12 mouse cellular contexts compared by ENCODE assay signal in the genomic region with DNA sequence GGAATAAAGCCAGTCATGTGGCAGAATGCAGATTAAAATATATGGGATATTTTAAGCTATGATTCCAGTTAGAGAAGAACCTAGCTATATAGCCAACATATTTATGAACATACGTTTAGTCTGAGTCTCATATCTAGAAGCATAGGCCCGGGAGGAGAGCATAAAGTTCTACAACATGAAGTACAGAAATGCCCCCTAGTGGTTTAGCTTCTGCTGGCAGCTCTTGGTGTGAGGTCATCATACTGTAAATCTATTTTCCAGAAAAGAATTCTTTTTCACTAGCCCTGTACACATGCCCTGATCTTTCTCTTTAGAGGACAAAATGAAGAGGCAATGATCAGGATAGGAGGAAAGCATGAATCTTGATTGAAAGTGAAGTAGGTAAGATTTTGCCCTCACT. TPM values are rescaled to one million over a fixed set of nuclear protein-coding genes. Genes with fewer than 3 reads are reported as not detected.
DNase-seq lines count a peak whose midpoint lies in the region; ATAC-seq lines count a peak whose summit lies in the region.
"Had no signal": no experiment of that assay in that cellular context is flagged by ENCODE, and none has a peak within 500 bp of the region (broad histone marks: within the 10 kb centered on the region; RNA-seq: fewer than 3 reads in every experiment).

No protein-coding gene starts in this region.

- no peak overlapping the region for H3K4me2 ChIP-seq in heart, embryonic 11.5 days
- H3K4me2 ChIP-seq: midbrain, embryonic 12.5 days had no signal

- 47% methylated on average over 2 of the region's 2 CpGs for WGBS in heart, embryonic 11.5 days (ENCODE audit: insufficient replicate concordance)

- no peaks in the 10 kb centered on the region for H3K27me3 ChIP-seq in heart, embryonic 11.5 days (ENCODE audit: control insufficient read depth, insufficient read depth, low read length)
- H3K27me3 ChIP-seq in splenic B cell, adult 2 months (ENCODE audit: control insufficient read depth, insufficient read depth, low read length, poor library complexity, severe bottlenecking), result no peaks in the 10 kb centered on the region
- H3K27me3 ChIP-seq: midbrain, embryonic 12.5 days had no signal

- no peak overlapping the region for H3K4me3 ChIP-seq in heart, embryonic 11.5 days (ENCODE audit: low read depth, low read length)
- H3K4me3 ChIP-seq: midbrain, embryonic 12.5 days had no signal

- no peaks in the 10 kb centered on the region for H3K9me3 ChIP-seq in heart, embryonic 11.5 days (replicated peaks; ENCODE audit: control insufficient read depth, low read length)
- H3K9me3 ChIP-seq: midbrain, embryonic 12.5 days had no signal

- H3K36me3 ChIP-seq in heart, embryonic 11.5 days (ENCODE audit: control insufficient read depth, insufficient read depth, low read length), result no peaks in the 10 kb centered on the region
- H3K36me3 ChIP-seq in splenic B cell, adult 2 months (ENCODE audit: control insufficient read depth, insufficient read depth, low read length, poor library complexity, severe bottlenecking), result no peaks in the 10 kb centered on the region
- H3K36me3 ChIP-seq: midbrain, embryonic 12.5 days had no signal

- no peak overlapping the region for H3K9ac ChIP-seq in heart, embryonic 11.5 days (ENCODE audit: low read depth, low read length)
- H3K9ac ChIP-seq: midbrain, embryonic 12.5 days had no signal

- no peak for ATAC-seq in heart, embryonic 11.5 days (replicated peaks; ENCODE audit: insufficient number of reproducible peaks, low FRiP score, low TSS enrichment)
- ATAC-seq in common myeloid progenitor, adult 5-6 weeks (replicated peaks; ENCODE audit: low read depth, poor library complexity, severe bottlenecking), result peak; percentile 88

- no peak overlapping the region for H3K27ac ChIP-seq in heart, embryonic 11.5 days (ENCODE audit: low read depth, low read length)
- H3K27ac ChIP-seq: midbrain, embryonic 12.5 days had no signal

- peak; percentile 11 for DNase-seq in heart, postnatal 4 days
- peak; percentile 0 for DNase-seq in retina, adult 2 months (ENCODE audit: low read depth, low spot score)
- no peak for DNase-seq in retina, postnatal 1 day
- DNase-seq in splenic B cell, adult 2 months (ENCODE audit: low read depth, low spot score), result peak; percentile 77
- no peak for DNase-seq in left cerebral cortex, postnatal 25 days (ENCODE audit: low spot score in 2 of 2)
- DNase-seq in ovary, postnatal 36 days (ENCODE audit: low spot score), result no peak
- DNase-seq: cerebellum, postnatal 14 days had no signal

- H3K4me1 ChIP-seq in heart, embryonic 11.5 days (ENCODE audit: control insufficient read depth, insufficient read depth, low read length), result no peaks in the 10 kb centered on the region
- H3K4me1 ChIP-seq: midbrain, embryonic 12.5 days had no signal

- intact Hi-C loops in left cerebral cortex, postnatal 25 days (cut with DNase I), result no loop called here

RNA-seq across cellular contexts. Expression of a gene that starts 1.8 kb away (rescaled TPM):
- not detected for total RNA-seq in heart, postnatal 4 days (2021)
- not detected in 2 replicates for polyA plus RNA-seq in heart, embryonic 11.5 days (2014; fragmentation: Nextera tagmentation; extraction: Ambion mirVana)
- total RNA-seq in common myeloid progenitor, adult 5-6 weeks (2017), result not detected in 2 replicates
- total RNA-seq in left cerebral cortex, postnatal 25 days (2021), result not detected
- polyA plus RNA-seq: midbrain, embryonic 12.5 days; small intestine, adult 2 months had no signal

RNA-seq across cellular contexts. Expression of a gene that starts 7.1 kb away (rescaled TPM):
- not detected for total RNA-seq in heart, postnatal 4 days (2021)
- polyA plus RNA-seq in heart, embryonic 11.5 days (2014; fragmentation: Nextera tagmentation; extraction: Ambion mirVana), result not detected in 2 replicates
- total RNA-seq in common myeloid progenitor, adult 5-6 weeks (2017), result not detected in 2 replicates
- total RNA-seq in left cerebral cortex, postnatal 25 days (2021), result not detected
- polyA plus RNA-seq: gonadal fat pad, adult 2 months; midbrain, embryonic 12.5 days; small intestine, adult 2 months had no signal

RNA-seq across cellular contexts. Expression of a gene that starts 17.9 kb away (rescaled TPM):
- total RNA-seq in heart, postnatal 4 days (2021), result not detected
- not detected in 2 replicates for polyA plus RNA-seq in heart, embryonic 11.5 days (2014; fragmentation: Nextera tagmentation; extraction: Ambion mirVana)
- not detected in 2 replicates for total RNA-seq in common myeloid progenitor, adult 5-6 weeks (2017)
- not detected for total RNA-seq in left cerebral cortex, postnatal 25 days (2021)
- polyA plus RNA-seq: gonadal fat pad, adult 2 months; midbrain, embryonic 12.5 days; small intestine, adult 2 months had no signal

RNA-seq across cellular contexts. Expression of a gene that starts 22.8 kb away (rescaled TPM):
- total RNA-seq in heart, postnatal 4 days (2021), result not detected
- not detected in 2 replicates for polyA plus RNA-seq in heart, embryonic 11.5 days (2014; fragmentation: Nextera tagmentation; extraction: Ambion mirVana)
- not detected in 2 replicates for total RNA-seq in common myeloid progenitor, adult 5-6 weeks (2017)
- not detected for total RNA-seq in left cerebral cortex, postnatal 25 days (2021)
- polyA plus RNA-seq: gonadal fat pad, adult 2 months; midbrain, embryonic 12.5 days; small intestine, adult 2 months had no signal

RNA-seq across cellular contexts. Expression of a gene that starts 27.4 kb away (rescaled TPM):
- total RNA-seq in heart, postnatal 4 days (2021), result not detected
- not detected in 2 replicates for polyA plus RNA-seq in heart, embryonic 11.5 days (2014; fragmentation: Nextera tagmentation; extraction: Ambion mirVana)
- not detected in 2 replicates for total RNA-seq in common myeloid progenitor, adult 5-6 weeks (2017)
- total RNA-seq in left cerebral cortex, postnatal 25 days (2021), result not detected
- polyA plus RNA-seq: gonadal fat pad, adult 2 months; midbrain, embryonic 12.5 days; small intestine, adult 2 months had no signal

Comparison
In these comparisons a context has a peak if more than half of its experiments do, and no peak if none do; other contexts are left out.
1. DNase-seq: peak in heart, postnatal 4 days (single experiment), retina, adult 2 months (single experiment) and splenic B cell, adult 2 months (single experiment); none in retina, postnatal 1 day (single experiment), left cerebral cortex, postnatal 25 days (0 of 2) and ovary, postnatal 36 days (single experiment).